Mouse (Mus musculus) limb, embryonic 15.5 days (tissue): ENCODE data around the gene Siae. TPM values are rescaled to one million over a fixed set of nuclear protein-coding genes. Genes with fewer than 3 reads are reported as not detected.

Source experiments
- ATAC-seq: fragments of 200-750 bp; cut with Nextera tagmentation; 2 replicates; pipeline ENCODE4 v1.8.0; 2017; ENCODE audit warnings: low read depth, moderate TSS enrichment; ENCODE audit not compliant: insufficient number of reproducible peaks, low FRiP score, low TSS enrichment
- H3K27ac ChIP-seq: fragments of 300-500 bp; sonication (generic); 2 replicates; pipeline ENCODE4 v1.5.1; 2015; ENCODE audit warnings: moderate library complexity, mild to moderate bottlenecking, inconsistent platforms
- H3K27me3 ChIP-seq: fragments of 300-500 bp; sonication (generic); 2 replicates; pipeline ENCODE4 v1.6.1; 2015; ENCODE audit warnings: inconsistent platforms
- H3K36me3 ChIP-seq: fragments of 300-500 bp; sonication (generic); 2 replicates; pipeline ENCODE4 v1.6.1; 2015; ENCODE audit warnings: inconsistent platforms
- H3K4me1 ChIP-seq: fragments of 300-500 bp; sonication (generic); 2 replicates; pipeline ENCODE4 v1.6.1; 2015; ENCODE audit warnings: inconsistent platforms
- H3K4me2 ChIP-seq: fragments of 300-500 bp; sonication (generic); 2 replicates; pipeline ENCODE4 v1.6.1; 2015; ENCODE audit warnings: mild to moderate bottlenecking, inconsistent platforms
- H3K4me3 ChIP-seq: fragments of 300-500 bp; sonication (generic); 2 replicates; pipeline ENCODE4 v1.5.1; 2015; ENCODE audit warnings: mild to moderate bottlenecking, inconsistent platforms
- H3K9ac ChIP-seq: fragments of 300-500 bp; sonication (generic); 2 replicates; pipeline ENCODE4 v1.6.1; 2015; ENCODE audit warnings: inconsistent platforms
- H3K9me3 ChIP-seq: fragments of 300-500 bp; sonication (generic); 2 replicates; pipeline ENCODE4 v1.6.1; 2016; ENCODE audit warnings: inconsistent platforms
- WGBS: fragments of 180-500 bp; shearing (Covaris S2); methylation state at CpG from one replicate; pipeline ENCODE4 v1.1.7; 2015; 5-methylcytosine and 5-hydroxymethylcytosine counted together
- polyA plus RNA-seq: library from polyadenylated mRNA; unstranded; fragments of >200 nt; fragmentation: Nextera tagmentation; extraction: Ambion mirVana; gene quantifications from 2 replicates; pipeline ENCODE4 v1.2.1, GENCODE M21; 2015

Gene Siae
- polyA plus RNA-seq, 1 experiment from 2014 or later = 9.9 TPM

DNA sequence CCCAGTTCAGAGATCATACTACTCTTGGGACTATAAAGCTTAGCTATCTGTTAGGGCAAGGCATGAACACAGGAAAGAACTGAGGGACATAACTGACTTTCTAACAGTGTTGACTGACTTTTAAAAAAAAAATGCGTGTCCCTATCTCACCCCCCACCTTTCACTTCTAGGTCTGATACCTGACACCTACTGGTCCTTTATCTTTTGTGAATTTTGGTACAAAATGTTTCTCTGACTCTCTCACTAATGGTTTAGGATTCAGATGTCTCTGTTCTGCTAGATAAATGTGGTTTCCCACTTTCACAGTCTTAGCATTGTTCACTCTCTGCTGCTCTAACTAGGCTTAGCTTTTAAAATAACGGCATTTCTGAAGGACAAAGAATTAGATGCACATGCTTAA, 36.5 kb downstream of the Siae start:
- Histone ChIP-seq H3K9ac (no peak overlapping the region), H3K9me3 (no peaks in the 10 kb centered on the region), H3K4me1 (no peaks in the 10 kb centered on the region), H3K4me2 (no peak overlapping the region), H3K27me3 (no peaks in the 10 kb centered on the region), H3K27ac (no peak overlapping the region), H3K36me3 (no peaks in the 10 kb centered on the region), H3K4me3 (no peak overlapping the region)
- no peak for ATAC-seq
- WGBS = 75% methylated on average over 2 of the region's 2 CpGs

DNA sequence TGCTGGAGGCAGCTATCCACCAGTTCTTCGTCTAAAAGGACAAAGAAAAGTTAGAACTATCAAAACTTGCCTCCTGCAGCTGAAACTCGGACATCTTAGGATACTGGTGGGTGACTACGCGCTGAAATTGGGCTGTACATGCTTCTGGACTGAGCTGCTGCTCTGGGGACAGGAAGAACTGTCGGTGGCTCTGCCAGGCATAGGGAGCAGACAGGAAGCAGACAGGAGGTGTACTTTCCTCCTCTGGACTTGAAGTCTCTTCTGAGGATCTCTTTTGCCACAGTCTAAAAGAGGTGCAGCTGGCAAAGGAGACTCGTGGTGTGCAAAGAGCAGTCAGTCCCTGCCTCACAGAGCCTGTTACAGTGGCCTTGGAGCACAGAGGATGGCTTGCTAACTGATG, 37.1 kb downstream of the Siae start:
- no peak overlapping the region for H3K4me3 ChIP-seq
- WGBS = 58% methylated on average over 6 of the region's 6 CpGs
- no peak for ATAC-seq
- H3K4me1 ChIP-seq = no peaks in the 10 kb centered on the region
- no peak overlapping the region for H3K9ac ChIP-seq
- H3K9me3 ChIP-seq = no peaks in the 10 kb centered on the region
- H3K4me2 ChIP-seq = no peak overlapping the region
- H3K27me3 ChIP-seq = no peaks in the 10 kb centered on the region
- no peaks in the 10 kb centered on the region for H3K36me3 ChIP-seq
- no peak overlapping the region for H3K27ac ChIP-seq

DNA sequence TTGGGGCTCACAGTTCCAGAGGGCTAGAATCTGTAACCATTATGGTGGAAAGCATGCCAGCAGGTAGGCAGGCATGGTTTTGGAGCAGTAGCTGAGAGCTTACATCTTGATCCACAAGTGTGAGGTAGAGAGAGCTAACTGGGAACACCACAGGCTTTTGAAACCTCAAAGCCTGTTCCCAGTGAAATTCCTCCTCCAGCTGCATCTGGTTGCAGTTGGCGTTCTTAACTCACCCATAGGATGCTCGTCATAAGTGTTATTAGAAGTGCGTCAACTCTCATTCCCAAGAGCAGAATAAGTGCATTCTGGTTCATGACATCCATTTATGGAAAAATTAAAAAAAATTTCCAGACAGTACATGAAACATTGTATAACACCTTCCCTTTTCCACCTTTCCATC, 38.2 kb downstream of the Siae start:
- Histone ChIP-seq H3K36me3 (no peaks in the 10 kb centered on the region), H3K27me3 (no peaks in the 10 kb centered on the region), H3K27ac (no peak overlapping the region), H3K4me2 (no peak overlapping the region), H3K4me3 (no peak overlapping the region), H3K4me1 (no peaks in the 10 kb centered on the region), H3K9me3 (no peaks in the 10 kb centered on the region), H3K9ac (no peak overlapping the region)
- WGBS = 53% methylated on average over 3 of the region's 3 CpGs
- ATAC-seq = no peak

DNA sequence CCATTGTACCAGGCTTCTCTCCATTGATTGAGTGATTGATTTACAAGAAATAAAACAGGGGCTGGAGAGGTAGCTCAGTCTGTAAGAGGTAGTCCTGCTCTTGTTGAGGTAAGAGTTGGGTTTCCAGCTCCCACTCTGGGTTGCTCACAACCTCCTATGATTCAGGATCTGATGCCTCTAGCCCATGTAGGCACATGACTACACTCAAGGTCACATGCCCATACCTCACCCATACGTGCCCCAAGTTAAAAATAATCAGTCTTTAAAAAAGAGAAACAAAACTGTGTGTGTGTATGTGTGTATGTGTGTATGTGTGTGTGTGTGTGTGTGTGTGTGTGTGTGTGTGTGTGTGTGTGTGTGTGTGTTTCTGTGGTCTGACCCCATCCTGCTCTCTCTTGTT, 40.1 kb downstream of the Siae start:
- Histone ChIP-seq H3K36me3 (no peaks in the 10 kb centered on the region), H3K9ac (no peak overlapping the region), H3K4me2 (no peak overlapping the region), H3K27ac (no peak overlapping the region), H3K4me1 (no peaks in the 10 kb centered on the region), H3K27me3 (no peaks in the 10 kb centered on the region), H3K9me3 (no peaks in the 10 kb centered on the region), H3K4me3 (no peak overlapping the region)
- WGBS = 100% methylated on average over 1 of the region's 1 CpGs
- ATAC-seq = no peak

DNA sequence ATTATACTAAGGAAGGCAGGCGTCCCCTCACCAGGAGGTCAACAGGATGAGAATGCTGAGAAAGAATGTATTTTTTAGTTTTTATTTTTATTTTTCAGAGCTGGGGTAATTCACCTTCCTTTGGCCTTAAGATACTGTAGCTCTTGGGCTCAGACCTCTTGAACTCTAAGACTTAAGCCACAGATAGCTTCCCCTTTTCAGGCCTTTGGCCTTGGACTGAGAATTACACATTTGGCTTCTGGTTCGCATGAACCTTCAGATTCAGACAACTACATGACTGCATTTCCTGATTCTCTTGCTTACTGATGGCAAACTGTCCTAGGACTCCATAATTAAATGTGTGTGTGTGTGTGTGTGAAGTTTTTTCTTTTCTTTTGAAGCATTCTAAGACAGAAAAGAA, 43.1 kb downstream of the Siae start:
- Histone ChIP-seq H3K9ac (no peak overlapping the region), H3K4me3 (no peak overlapping the region), H3K27me3 (no peaks in the 10 kb centered on the region), H3K36me3 (no peaks in the 10 kb centered on the region), H3K4me2 (no peak overlapping the region), H3K27ac (no peak overlapping the region), H3K9me3 (no peaks in the 10 kb centered on the region), H3K4me1 (no peaks in the 10 kb centered on the region)
- ATAC-seq = no peak
- 78% methylated on average over 2 of the region's 2 CpGs for WGBS

DNA sequence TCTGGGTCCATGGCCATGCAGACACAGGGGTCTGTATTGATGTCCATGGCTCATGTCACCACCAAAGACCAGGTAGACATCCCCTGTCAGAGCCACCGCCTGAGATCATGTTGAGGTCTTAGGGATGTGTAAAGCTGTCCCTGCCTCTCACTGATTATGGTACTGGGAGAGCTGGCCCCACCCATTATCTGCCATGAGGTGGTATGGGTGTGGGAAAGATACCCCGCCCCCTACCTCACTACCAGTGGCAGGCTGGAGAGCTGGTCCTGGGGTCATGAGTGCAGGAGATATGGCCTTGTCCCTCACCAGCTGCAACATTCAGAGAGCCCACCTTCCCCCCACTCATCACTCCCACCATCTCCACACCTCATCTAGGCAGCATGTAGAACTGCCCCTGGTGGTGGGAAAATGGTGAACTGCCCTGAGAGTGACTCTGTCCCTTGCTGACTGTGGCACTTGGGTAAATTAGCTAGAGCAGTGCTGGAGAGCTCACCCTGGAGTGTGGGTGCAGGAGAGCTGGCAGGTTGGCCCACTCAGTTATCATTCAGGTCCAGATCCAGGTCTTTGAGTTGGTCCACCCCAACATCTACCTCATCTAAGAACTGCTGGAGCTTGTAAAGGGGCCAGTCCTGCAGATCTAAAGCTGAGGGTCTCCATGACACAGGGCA, 45.2 kb downstream of the Siae start:
- no peaks in the 10 kb centered on the region for H3K36me3 ChIP-seq
- H3K4me3 ChIP-seq = no peak overlapping the region
- H3K4me2 ChIP-seq = no peak overlapping the region
- H3K27me3 ChIP-seq = no peaks in the 10 kb centered on the region
- H3K9me3 ChIP-seq = no peaks in the 10 kb centered on the region
- H3K4me1 ChIP-seq = no peaks in the 10 kb centered on the region
- no peak overlapping the region for H3K9ac ChIP-seq
- H3K27ac ChIP-seq = no peak overlapping the region
- ATAC-seq = no peak
- 95% methylated on average over 2 of the region's 2 CpGs for WGBS

DNA sequence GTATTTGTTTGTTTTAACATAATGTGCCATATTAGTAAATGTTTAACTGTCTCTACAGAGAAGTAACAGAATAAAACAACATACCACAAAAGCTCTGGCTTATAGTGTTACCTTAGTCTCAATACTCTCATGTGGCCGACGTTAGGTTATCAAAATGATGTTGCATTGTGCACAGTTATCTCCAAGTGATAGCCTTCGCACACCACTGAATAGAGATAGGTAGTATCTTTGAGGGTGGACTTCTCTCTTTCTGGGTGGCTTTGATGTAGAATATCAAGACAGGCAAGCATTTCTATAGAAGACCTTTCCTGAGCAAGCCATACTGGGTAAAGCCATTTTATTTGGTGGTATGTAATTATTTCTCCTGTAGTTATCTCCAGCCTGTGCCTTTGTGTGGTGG, 49.6 kb downstream of the Siae start:
- Histone ChIP-seq H3K4me2 (no peak overlapping the region), H3K36me3 (no peaks in the 10 kb centered on the region), H3K9me3 (no peaks in the 10 kb centered on the region), H3K27ac (no peak overlapping the region), H3K9ac (no peak overlapping the region), H3K27me3 (no peaks in the 10 kb centered on the region), H3K4me3 (no peak overlapping the region), H3K4me1 (0 out of 2 replicates have a peak, but pooled peaks cover 4% of the 10 kb centered on the region)
- WGBS = 90% methylated on average over 3 of the region's 3 CpGs
- no peak for ATAC-seq

DNA sequence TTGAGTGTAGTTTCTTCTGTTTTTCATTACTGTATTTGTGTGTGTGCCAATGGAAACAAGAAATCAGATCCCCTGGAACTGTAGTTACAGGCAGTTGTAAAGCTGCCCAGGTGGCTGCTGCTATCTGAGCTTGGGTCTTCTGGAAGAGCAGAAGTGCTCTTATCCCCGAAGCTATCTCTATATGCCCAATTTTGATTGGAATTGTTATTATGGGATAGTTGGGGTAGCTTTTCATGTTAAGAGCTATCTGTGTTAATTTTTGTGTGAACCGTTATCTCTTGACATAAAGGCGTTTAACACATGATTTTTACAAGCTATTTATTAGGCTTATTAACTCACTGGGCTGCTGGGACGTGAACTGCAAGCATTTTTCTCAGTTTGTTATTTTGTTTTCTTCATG, 54.1 kb downstream of the Siae start:
- Histone ChIP-seq H3K27ac (no peak overlapping the region), H3K36me3 (no peaks in the 10 kb centered on the region), H3K27me3 (0 out of 2 replicates have a peak, but pooled peaks cover 3% of the 10 kb centered on the region), H3K4me2 (no peak overlapping the region), H3K9ac (no peak overlapping the region), H3K4me1 (peaks cover 8% of the 10 kb centered on the region; the same call in 1 of the 2 replicates), H3K4me3 (no peak overlapping the region), H3K9me3 (no peaks in the 10 kb centered on the region)
- no peak for ATAC-seq
- WGBS = 45% methylated on average over 4 of the region's 4 CpGs

DNA sequence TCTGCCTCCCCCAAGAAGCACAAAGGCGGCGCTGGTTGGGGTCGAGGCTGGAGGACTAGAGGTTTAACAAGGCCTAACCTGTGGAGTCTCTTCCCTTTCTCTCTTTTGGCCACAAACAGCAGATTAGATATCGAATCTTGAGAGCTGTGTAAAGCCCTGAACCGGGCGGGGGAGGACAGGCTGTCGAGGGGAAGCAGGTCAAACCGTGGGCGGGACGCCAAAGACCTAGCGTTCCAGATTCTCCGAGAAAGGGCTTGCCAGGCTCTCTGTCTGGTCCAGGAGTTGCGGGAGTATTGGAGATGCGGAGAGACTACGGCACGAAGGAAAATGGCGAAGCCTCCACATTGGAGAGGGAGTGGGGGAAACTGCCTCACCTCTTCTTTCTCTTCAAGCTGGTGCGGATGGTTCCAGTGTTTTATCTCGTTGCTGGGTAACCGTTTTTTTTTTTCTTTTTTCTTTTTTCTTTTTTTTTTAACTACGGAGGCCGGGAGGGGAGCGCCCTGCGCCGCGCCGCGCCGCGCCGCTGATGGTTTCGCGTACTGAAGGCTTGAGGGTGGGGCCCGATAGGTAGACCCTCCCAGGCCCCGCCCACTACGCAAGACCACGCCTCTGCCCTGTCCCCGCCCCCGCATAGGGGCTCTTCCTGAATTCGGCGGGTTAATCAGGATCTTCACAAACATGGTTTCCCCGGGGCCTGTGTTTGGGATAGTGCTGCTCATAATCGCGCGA, 57.8 kb downstream of the Siae start, which contains the start of gene Spa17:
Spa17 (minus strand) TSS at position 541 of the 729 bp plus-strand sequence.
- under 1% methylated on average over 45 of the region's 45 CpGs for WGBS

DNA sequence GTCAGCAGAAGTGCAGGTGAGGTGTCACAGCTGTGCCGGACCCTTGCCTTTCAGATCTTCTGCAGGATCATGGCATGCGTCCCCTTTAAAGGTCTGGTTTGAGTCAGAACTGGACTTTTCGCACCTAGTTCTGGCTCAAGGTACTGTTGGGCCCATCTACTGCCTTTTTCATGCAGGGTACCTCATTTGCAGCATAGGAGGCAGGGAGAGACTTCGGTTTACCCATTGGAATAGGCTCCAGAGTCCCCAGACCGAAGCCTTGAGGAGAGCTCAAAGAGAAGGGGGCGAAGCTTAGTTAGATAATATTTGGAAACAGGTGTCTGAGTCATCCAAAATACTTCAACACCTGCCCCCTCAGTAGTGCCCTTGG, 58.4 kb downstream of the Siae start:
- peak overlapping the region; percentile 67 for H3K4me2 ChIP-seq
- H3K27ac ChIP-seq = peak overlapping the region; percentile 65; the same call in 1 of the 2 replicates
- no peaks in the 10 kb centered on the region for H3K9me3 ChIP-seq
- no peak for ATAC-seq
- peaks cover 8% of the 10 kb centered on the region; the same call in 1 of the 2 replicates for H3K4me1 ChIP-seq
- H3K9ac ChIP-seq = peak overlapping the region; percentile 31; the same call in 1 of the 2 replicates
- WGBS = 18% methylated on average over 6 of the region's 6 CpGs
- peak overlapping the region; percentile 64 for H3K4me3 ChIP-seq
- H3K27me3 ChIP-seq = 0 out of 2 replicates have a peak, but pooled peaks cover 4% of the 10 kb centered on the region
- H3K36me3 ChIP-seq = no peaks in the 10 kb centered on the region

More for the DNA sequence above, 57.8 kb downstream of the Siae start, which contains the start of gene Spa17:
- Histone ChIP-seq H3K27me3 (0 out of 2 replicates have a peak, but pooled peaks cover 4% of the 10 kb centered on the region), H3K9me3 (no peaks in the 10 kb centered on the region), H3K9ac (peak within 1 kb of the TSS; percentile 60), H3K4me1 (peaks cover 8% of the 10 kb centered on the region; the same call in 1 of the 2 replicates), H3K4me2 (peak within 1 kb of the TSS; percentile 67), H3K36me3 (no peaks in the 10 kb centered on the region), H3K4me3 (peak within 1 kb of the TSS; percentile 64), H3K27ac (peak within 1 kb of the TSS; percentile 65; the same call in 1 of the 2 replicates)
- peak; percentile 96 for ATAC-seq

DNA sequence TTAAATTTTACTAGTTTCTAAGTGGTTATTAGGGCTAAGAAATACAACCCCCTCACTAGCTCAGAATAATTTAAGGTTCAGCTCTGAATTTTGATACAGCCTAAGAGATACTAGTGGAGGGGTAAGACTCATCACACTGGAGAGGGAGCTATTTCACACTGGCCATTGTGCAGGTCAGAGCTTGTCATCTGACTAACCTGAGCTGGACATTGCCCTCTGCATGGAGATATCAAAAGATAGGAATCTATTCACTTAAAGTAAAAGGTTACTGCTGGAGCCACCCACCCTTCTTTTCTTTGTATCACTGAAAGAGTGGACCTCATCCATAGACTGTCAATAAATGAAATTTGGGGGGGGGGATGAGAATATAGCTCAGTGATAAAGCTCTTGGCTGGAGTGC, 58.8 kb downstream of the Siae start:
- Histone ChIP-seq H3K27me3 (0 out of 2 replicates have a peak, but pooled peaks cover 4% of the 10 kb centered on the region), H3K27ac (no peak overlapping the region), H3K9me3 (no peaks in the 10 kb centered on the region), H3K4me3 (peak overlapping the region; percentile 64), H3K36me3 (no peaks in the 10 kb centered on the region), H3K9ac (no peak overlapping the region), H3K4me1 (peaks cover 8% of the 10 kb centered on the region; the same call in 1 of the 2 replicates), H3K4me2 (peak overlapping the region; percentile 67; the same call in 1 of the 2 replicates)
- ATAC-seq = no peak

DNA sequence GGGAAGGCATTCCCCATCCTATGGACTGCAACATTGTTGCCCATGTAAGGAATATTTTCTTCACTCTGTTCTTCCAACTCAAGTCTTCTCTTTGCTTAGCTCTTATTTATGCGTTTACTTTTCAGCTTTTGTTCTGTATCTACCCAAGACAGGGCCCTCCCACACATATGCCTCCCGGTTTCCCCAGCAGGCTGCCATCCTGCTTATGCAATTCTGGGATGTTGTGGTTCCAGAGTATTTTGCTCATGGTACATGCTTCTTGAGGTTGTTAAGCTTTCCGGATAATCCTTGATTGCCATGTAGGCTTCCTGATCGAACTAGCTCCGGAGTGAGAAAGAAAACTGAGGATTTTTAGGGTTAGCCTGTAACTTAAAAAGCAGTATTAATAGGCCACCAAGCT, 59.7 kb downstream of the Siae start:
- Histone ChIP-seq H3K4me1 (peaks cover 4% of the 10 kb centered on the region; the same call in 1 of the 2 replicates), H3K27ac (no peak overlapping the region), H3K9me3 (no peaks in the 10 kb centered on the region), H3K36me3 (no peaks in the 10 kb centered on the region), H3K4me3 (no peak overlapping the region), H3K4me2 (no peak overlapping the region), H3K27me3 (0 out of 2 replicates have a peak, but pooled peaks cover 4% of the 10 kb centered on the region), H3K9ac (no peak overlapping the region)
- ATAC-seq = no peak
- 63% methylated on average over 5 of the region's 5 CpGs for WGBS
